Mouse (Mus musculus) kidney, adult 2 months (tissue): ENCODE data around the gene Ralgapa2. TPM values are rescaled to one million over a fixed set of nuclear protein-coding genes. Genes with fewer than 3 reads are reported as not detected.

Experiments used
- DNase-seq: peaks from one replicate; pipeline ENCODE4 v3.0.0; 2021
- H3K27ac ChIP-seq: fragments of 200-500 bp; 2 replicates; pipeline ENCODE4 v1.5.1; 2012; ENCODE audit warnings: low read depth, low read length, control low read depth, inconsistent platforms; ENCODE audit not compliant: insufficient read depth
- H3K27me3 ChIP-seq: fragments of 200-500 bp; replicated peaks from 2 replicates; pipeline ENCODE4 v1.6.1; 2012; ENCODE audit warnings: mild to moderate bottlenecking, moderate library complexity, low read length, inconsistent platforms; ENCODE audit not compliant: control insufficient read depth, insufficient read depth
- H3K36me3 ChIP-seq: fragments of 200-500 bp; 2 replicates; pipeline ENCODE4 v1.6.1; 2012; ENCODE audit warnings: mild to moderate bottlenecking, moderate library complexity, low read length, inconsistent platforms; ENCODE audit not compliant: control insufficient read depth, insufficient read depth
- H3K4me1 ChIP-seq: fragments of 200-500 bp; 2 replicates; pipeline ENCODE4 v1.6.1; 2011; ENCODE audit warnings: low read length; ENCODE audit not compliant: control insufficient read depth, insufficient read depth
- H3K4me3 ChIP-seq: fragments of 200-500 bp; 2 replicates; pipeline ENCODE4 v1.5.1; 2011; ENCODE audit warnings: mild to moderate bottlenecking, low read depth, low read length, control low read depth; ENCODE audit not compliant: insufficient read depth
- CTCF ChIP-seq: fragments of 200-500 bp; conservative IDR thresholded peaks from 2 replicates; pipeline ENCODE4 v1.5.1; 2011; ENCODE audit warnings: low read depth, mild to moderate bottlenecking, control low read depth, low read length, moderate library complexity, mixed read lengths; ENCODE audit not compliant: insufficient read depth, insufficient read length
- POLR2A ChIP-seq: fragments of 200-500 bp; IDR thresholded peaks from one replicate; pipeline ENCODE4 v1.6.1; 2011; ENCODE audit warnings: low read depth, low read length, control low read depth
- WGBS: fragments of 180-500 bp; shearing (Covaris S2); methylation state at CpG from one replicate; pipeline ENCODE4 v1.1.7; 2018; 5-methylcytosine and 5-hydroxymethylcytosine counted together
- polyA plus RNA-seq: library from polyadenylated mRNA; depleted of rRNA; stranded (reverse); fragments of >200 nt; gene quantifications from 2 replicates; pipeline ENCODE4 v1.2.3, GENCODE M21; 2012

Ralgapa2 gene
- polyA plus RNA-seq, 1 experiment = 15.8 TPM

GRCm38 (mm10) chr2:146223176-146223905 lies 288.8 kb downstream of the Ralgapa2 start:
- whole genome bisulfite sequencing = 1% methylated on average over 69 of the region's 75 CpGs
- peaks cover 20% of the 10 kb centered on the region for H3K27me3 ChIP-seq
- no peaks in the 10 kb centered on the region; the same call in 1 of the 2 replicates for H3K4me1 ChIP-seq
- DNase-seq = peak; percentile 20
- H3K36me3 ChIP-seq = no peaks in the 10 kb centered on the region
- no peak overlapping the region for H3K4me3 ChIP-seq
- no peak overlapping the region for H3K27ac ChIP-seq
- TF ChIP-seq CTCF (no peak), POLR2A (no peak)

- DNase-seq = no peak
- peaks cover 20% of the 10 kb centered on the region for H3K27me3 ChIP-seq
Measured at GRCm38 (mm10) chr2:146222279-146223175, 289.6 kb downstream of the Ralgapa2 start.

GRCm38 (mm10) chr2:146221929-146222278 lies 290.2 kb downstream of the Ralgapa2 start:
- WGBS = under 1% methylated on average over 40 of the region's 44 CpGs
- DNase-seq = no peak
- Histone ChIP-seq H3K27me3 (peaks cover 20% of the 10 kb centered on the region), H3K27ac (no peak overlapping the region), H3K4me3 (peak overlapping the region; percentile 7), H3K36me3 (no peaks in the 10 kb centered on the region), H3K4me1 (no peaks in the 10 kb centered on the region; the same call in 1 of the 2 replicates)
- no peak for TF ChIP-seq POLR2A
- TF ChIP-seq CTCF = no peak

More at GRCm38 (mm10) chr2:146222279-146223175, 289.6 kb downstream of the Ralgapa2 start:
- 2% methylated on average over 131 of the region's 133 CpGs for WGBS
- Histone ChIP-seq H3K27ac (no peak overlapping the region), H3K36me3 (no peaks in the 10 kb centered on the region), H3K4me3 (peak overlapping the region; percentile 7), H3K4me1 (no peaks in the 10 kb centered on the region; the same call in 1 of the 2 replicates)
- TF ChIP-seq CTCF (no peak), POLR2A (no peak)

- H3K36me3 ChIP-seq = no peaks in the 10 kb centered on the region
- 2% methylated on average over 81 of the region's 86 CpGs for WGBS
- H3K4me3 ChIP-seq = peak within 1 kb of the TSS; percentile 7
- peak; percentile 36 for DNase-seq
- H3K27ac ChIP-seq = no peak within 1 kb of the TSS
- H3K4me1 ChIP-seq = no peaks in the 10 kb centered on the region; the same call in 1 of the 2 replicates
- H3K27me3 ChIP-seq = peaks cover 20% of the 10 kb centered on the region
- no peak for TF ChIP-seq CTCF
- TF ChIP-seq POLR2A = no peak
Measured at GRCm38 (mm10) chr2:146221076-146221928, 290.8 kb downstream of the Ralgapa2 start, which contains the start of gene Insm1. TSS of gene Insm1 (plus strand) at chr2:146221921.

- TF ChIP-seq POLR2A (no peak), CTCF (no peak)
- no peak for DNase-seq
- no peaks in the 10 kb centered on the region; the same call in 1 of the 2 replicates for H3K4me1 ChIP-seq
- no peak overlapping the region for H3K27ac ChIP-seq
- H3K27me3 ChIP-seq = peaks cover 22% of the 10 kb centered on the region
- no peak overlapping the region for H3K4me3 ChIP-seq
- H3K36me3 ChIP-seq = no peaks in the 10 kb centered on the region
- WGBS = 3% methylated on average over 24 of the region's 24 CpGs
Measured at GRCm38 (mm10) chr2:146220591-146221075, 291.5 kb downstream of the Ralgapa2 start.

GRCm38 (mm10) chr2:146219791-146220190 lies 292.4 kb downstream of the Ralgapa2 start:
- Histone ChIP-seq H3K4me3 (no peak overlapping the region), H3K27me3 (peaks cover 23% of the 10 kb centered on the region), H3K27ac (no peak overlapping the region), H3K36me3 (no peaks in the 10 kb centered on the region), H3K4me1 (no peaks in the 10 kb centered on the region; the same call in 1 of the 2 replicates)
- DNase-seq = no peak
- WGBS = 17% methylated on average over 11 of the region's 11 CpGs
- no peak for TF ChIP-seq CTCF
- TF ChIP-seq POLR2A = no peak
